Mouse (Mus musculus) heart, adult 2 months (tissue): ENCODE measurements around the gene Pappa. TPM values are rescaled to one million over a fixed set of nuclear protein-coding genes. Genes with fewer than 3 reads are reported as not detected.

Experiments used
- DNase-seq, 2 experiments: peaks; one replicate each; pipeline ENCODE4 v3.0.0; 2021
- H3K27ac ChIP-seq: fragments of 200-600 bp; 2 replicates; pipeline ENCODE4 v1.8.1; 2022
- H3K27me3 ChIP-seq: fragments of 200-500 bp; 2 replicates; pipeline ENCODE4 v1.6.1; 2012; ENCODE audit warnings: mild to moderate bottlenecking, low read length, inconsistent platforms, mixed read lengths; ENCODE audit not compliant: control insufficient read depth, insufficient read depth
- H3K36me3 ChIP-seq: fragments of 200-500 bp; 2 replicates; pipeline ENCODE4 v1.6.1; 2012; ENCODE audit warnings: low read length, inconsistent platforms; ENCODE audit not compliant: control insufficient read depth, insufficient read depth
- H3K4me1 ChIP-seq: fragments of 200-500 bp; 2 replicates; pipeline ENCODE4 v1.6.1; 2011; ENCODE audit warnings: low read length; ENCODE audit not compliant: control insufficient read depth, insufficient read depth
- H3K4me3 ChIP-seq: fragments of 200-600 bp; 2 replicates; pipeline ENCODE4 v1.8.1; 2022
- H3K79me2 ChIP-seq: fragments of 200-500 bp; replicated peaks from 2 replicates; pipeline ENCODE4 v1.6.1; 2012; ENCODE audit warnings: mild to moderate bottlenecking, inconsistent platforms, low read length, moderate library complexity, mixed read lengths; ENCODE audit not compliant: control insufficient read depth, insufficient read depth
- H3K9ac ChIP-seq: fragments of 200-500 bp; 2 replicates; pipeline ENCODE4 v1.6.1; 2012; ENCODE audit warnings: low read depth, mild to moderate bottlenecking, control low read depth, inconsistent platforms, low read length, mixed read lengths
- CTCF ChIP-seq: fragments of 200-600 bp; IDR thresholded peaks from 2 replicates; pipeline ENCODE4 v1.8.1; 2022; ENCODE audit warnings: antibody characterized with exemption, mild to moderate bottlenecking, moderate library complexity
- EP300 ChIP-seq: fragments of 200-500 bp; IDR thresholded peaks from 2 replicates; pipeline ENCODE4 v1.6.1; 2011; ENCODE audit warnings: low read depth, low read length, control low read depth; ENCODE audit not compliant: insufficient read depth
- POLR2A ChIP-seq: fragments of 200-500 bp; IDR thresholded peaks from 2 replicates; pipeline ENCODE4 v1.6.1; 2011; ENCODE audit warnings: mild to moderate bottlenecking, low read depth, low read length, control low read depth; ENCODE audit not compliant: insufficient read depth
- WGBS: fragments of 180-500 bp; shearing (Covaris S2); methylation state at CpG from one replicate; pipeline ENCODE4 v1.1.7; 2018; 5-methylcytosine and 5-hydroxymethylcytosine counted together
- intact Hi-C: fragments of 180-260 bp; cut with DNase I; formaldehyde crosslinking; loops from one replicate; pipeline ENCODE4 v1.15.1; 2025
- polyA plus RNA-seq: library from polyadenylated mRNA; depleted of rRNA; stranded (reverse); fragments of >200 nt; gene quantifications from 2 replicates; pipeline ENCODE4 v1.2.3, GENCODE M21; 2012
- total RNA-seq, 2 experiments: library from RNA; stranded (reverse); gene quantifications; 2 replicates each; pipeline ENCODE4 v1.2.3; 2021

Gene Pappa
- total and polyA plus RNA-seq, 3 experiments: 0.16 to 0.41 (median 0.39) TPM

DNA sequence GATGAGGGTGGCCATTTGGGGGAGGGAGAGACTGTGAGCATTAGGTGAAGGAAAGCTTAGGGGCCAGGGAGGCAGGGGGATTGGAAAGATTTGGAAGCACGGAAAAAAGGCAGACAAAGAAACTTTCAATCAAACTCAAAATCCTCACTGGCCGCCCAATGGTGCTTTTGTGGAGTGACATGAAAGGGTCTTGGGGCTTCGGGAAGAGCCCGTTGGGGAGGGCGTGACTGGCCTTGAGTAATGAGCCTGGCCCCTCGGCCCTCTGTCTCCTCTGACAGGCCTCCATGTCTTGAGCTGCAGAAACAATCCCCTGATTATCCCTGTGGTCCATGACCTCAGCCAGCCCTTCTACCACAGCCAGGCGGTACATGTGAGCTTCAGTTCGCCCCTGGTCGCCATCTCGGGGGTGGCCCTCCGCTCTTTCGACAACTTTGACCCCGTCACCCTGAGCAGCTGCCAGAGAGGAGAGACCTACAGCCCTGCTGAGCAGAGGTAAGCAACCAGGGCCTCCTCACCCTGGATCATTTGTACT, 173.1 kb downstream of the Pappa start:
- H3K27me3 ChIP-seq: no peaks in the 10 kb centered on the region
- 77% methylated on average over 13 of the region's 13 CpGs for WGBS
- no peaks in the 10 kb centered on the region for H3K36me3 ChIP-seq
- no peaks in the 10 kb centered on the region for H3K4me1 ChIP-seq
- no peaks in the 10 kb centered on the region for H3K79me2 ChIP-seq
- no peak overlapping the region for H3K27ac ChIP-seq
- no peak overlapping the region for H3K4me3 ChIP-seq
- no peak for DNase-seq
- no peak overlapping the region for H3K9ac ChIP-seq
- intact Hi-C loops: no loop called here
- TF ChIP-seq POLR2A (no peak), CTCF (no peak), EP300 (no peak)

DNA sequence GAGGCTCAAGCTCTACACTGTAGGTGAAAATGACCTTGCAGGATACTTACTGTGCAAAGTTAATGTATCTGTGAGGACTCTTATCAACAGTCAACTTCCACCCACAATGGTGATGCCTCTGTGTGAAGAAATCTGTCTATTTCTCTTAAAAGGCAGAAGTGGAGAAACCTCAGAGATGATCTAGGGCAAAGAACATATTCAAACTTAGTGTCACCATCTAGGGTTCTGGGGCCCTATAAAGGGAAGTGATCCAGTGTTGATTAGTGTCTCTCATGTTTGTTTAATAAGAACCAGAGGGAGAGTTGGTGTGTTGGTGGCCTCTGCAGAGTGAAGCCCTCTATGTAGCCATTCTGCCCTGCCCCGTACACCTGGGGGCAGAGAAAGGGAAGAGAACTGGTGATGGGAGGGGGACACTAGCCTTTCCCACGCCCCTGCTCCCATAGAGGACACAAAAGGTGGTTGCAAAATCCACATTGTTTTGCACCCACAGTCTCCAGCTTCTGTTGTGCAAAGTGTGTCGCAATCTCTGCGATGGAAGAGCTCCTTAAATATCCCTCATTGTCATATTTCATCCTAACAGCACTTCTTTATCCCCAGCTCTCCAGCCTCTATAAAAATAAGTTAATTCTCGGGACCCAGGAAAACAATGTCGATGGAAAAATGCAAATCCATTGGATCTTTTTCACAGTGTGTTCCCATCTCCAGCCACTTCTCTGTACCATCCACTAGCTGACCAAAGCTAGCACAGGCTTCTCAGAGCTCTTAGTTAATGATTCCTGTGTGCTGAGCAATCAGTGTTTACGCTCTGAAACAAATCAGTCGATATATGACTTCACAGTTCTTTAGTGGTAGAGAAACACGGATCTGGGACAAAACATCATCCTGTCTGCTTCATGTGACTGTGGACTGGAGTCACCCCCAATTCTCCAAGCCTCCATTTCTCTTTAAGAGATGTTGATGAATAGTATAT, 174.5 kb downstream of the Pappa start:
- H3K4me1 ChIP-seq: no peaks in the 10 kb centered on the region
- H3K79me2 ChIP-seq: no peaks in the 10 kb centered on the region
- TF ChIP-seq POLR2A: no peak
- TF ChIP-seq CTCF: no peak
- no peak for TF ChIP-seq EP300
- 82% methylated on average over 9 of the region's 9 CpGs for WGBS
- H3K27me3 ChIP-seq: no peaks in the 10 kb centered on the region
- no peak overlapping the region for H3K9ac ChIP-seq
- H3K4me3 ChIP-seq: no peak overlapping the region
- no peak for DNase-seq
- H3K36me3 ChIP-seq: no peaks in the 10 kb centered on the region
- intact Hi-C loops: no loop called here
- H3K27ac ChIP-seq: no peak overlapping the region

DNA sequence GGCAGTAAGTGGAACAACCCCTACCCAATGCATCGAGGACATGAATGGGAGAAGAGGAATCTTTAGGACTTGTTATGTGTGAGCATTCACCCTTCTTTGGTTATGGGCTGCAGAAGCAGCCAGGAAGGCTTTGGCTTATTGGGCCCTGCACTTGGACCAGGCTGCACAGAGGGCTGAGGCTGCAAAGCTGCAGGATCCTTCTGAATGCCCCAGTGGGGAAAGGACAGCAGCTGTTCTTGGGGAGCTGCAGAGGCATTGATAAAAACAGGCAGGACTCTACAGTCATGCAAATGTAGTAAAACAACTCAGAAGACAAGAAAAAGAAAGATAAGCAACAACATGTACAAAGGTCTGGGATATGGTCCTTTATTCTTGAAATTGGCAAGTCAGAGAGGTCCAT, 175.4 kb downstream of the Pappa start:
- TF ChIP-seq CTCF: no peak
- TF ChIP-seq POLR2A: no peak
- TF ChIP-seq EP300: no peak
- Histone ChIP-seq H3K79me2 (no peaks in the 10 kb centered on the region), H3K36me3 (no peaks in the 10 kb centered on the region), H3K27ac (no peak overlapping the region), H3K4me1 (no peaks in the 10 kb centered on the region), H3K4me3 (no peak overlapping the region), H3K9ac (no peak overlapping the region), H3K27me3 (no peaks in the 10 kb centered on the region)
- intact Hi-C loops: no loop called here
- no peak for DNase-seq
- 77% methylated on average over 1 of the region's 1 CpGs for WGBS

DNA sequence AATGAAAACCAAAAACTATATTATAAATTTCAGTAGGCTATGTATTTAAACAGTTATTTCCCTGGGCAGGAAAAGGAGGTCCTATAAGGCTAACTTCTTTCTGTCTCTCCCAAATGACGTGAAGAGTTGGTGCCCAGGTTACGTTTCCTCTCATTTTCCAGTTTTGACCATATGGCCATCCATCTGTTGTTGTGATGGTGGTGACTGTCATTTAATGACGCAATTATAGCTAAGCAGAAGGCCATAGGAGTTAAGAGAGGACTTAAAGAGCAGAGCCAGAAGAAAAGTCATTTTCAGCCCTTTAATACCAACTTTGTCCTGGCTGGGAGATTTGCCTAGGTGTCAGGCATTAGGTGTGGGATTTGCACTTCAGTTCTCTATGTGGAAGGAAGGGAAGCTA, 176.5 kb downstream of the Pappa start:
- Histone ChIP-seq H3K79me2 (no peaks in the 10 kb centered on the region), H3K36me3 (no peaks in the 10 kb centered on the region), H3K27ac (no peak overlapping the region), H3K4me3 (no peak overlapping the region), H3K9ac (no peak overlapping the region), H3K4me1 (no peaks in the 10 kb centered on the region), H3K27me3 (no peaks in the 10 kb centered on the region)
- intact Hi-C loops: no loop called here
- 87% methylated on average over 3 of the region's 3 CpGs for WGBS
- no peak for DNase-seq
- TF ChIP-seq EP300 (no peak), POLR2A (no peak), CTCF (no peak)

DNA sequence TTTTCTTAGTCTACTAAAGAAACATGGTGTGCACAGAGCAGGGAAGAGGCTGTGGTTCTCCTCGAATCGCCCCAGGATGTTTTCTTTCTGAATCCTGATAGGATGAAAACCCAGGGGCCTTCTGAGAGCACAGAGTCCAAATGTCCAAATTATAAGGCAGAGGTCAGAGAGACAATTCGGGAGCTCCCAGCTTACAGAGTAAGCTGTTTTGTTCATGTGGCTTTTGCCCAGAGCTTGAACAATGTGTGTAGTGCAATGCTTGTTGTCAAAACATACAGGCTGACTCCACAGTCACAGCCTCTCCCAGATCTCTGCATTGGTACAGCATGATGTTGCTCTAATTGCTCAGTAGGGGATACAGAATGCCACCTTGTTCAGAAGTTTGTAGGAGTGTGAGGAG, 178.7 kb downstream of the Pappa start:
- Histone ChIP-seq H3K9ac (no peak overlapping the region), H3K27me3 (no peaks in the 10 kb centered on the region), H3K4me1 (no peaks in the 10 kb centered on the region), H3K4me3 (no peak overlapping the region), H3K36me3 (no peaks in the 10 kb centered on the region), H3K79me2 (no peaks in the 10 kb centered on the region), H3K27ac (no peak overlapping the region)
- 54% methylated on average over 3 of the region's 3 CpGs for WGBS
- intact Hi-C loops: no loop called here
- no peak for TF ChIP-seq CTCF
- no peak for TF ChIP-seq EP300
- TF ChIP-seq POLR2A: no peak
- DNase-seq: no peak

DNA sequence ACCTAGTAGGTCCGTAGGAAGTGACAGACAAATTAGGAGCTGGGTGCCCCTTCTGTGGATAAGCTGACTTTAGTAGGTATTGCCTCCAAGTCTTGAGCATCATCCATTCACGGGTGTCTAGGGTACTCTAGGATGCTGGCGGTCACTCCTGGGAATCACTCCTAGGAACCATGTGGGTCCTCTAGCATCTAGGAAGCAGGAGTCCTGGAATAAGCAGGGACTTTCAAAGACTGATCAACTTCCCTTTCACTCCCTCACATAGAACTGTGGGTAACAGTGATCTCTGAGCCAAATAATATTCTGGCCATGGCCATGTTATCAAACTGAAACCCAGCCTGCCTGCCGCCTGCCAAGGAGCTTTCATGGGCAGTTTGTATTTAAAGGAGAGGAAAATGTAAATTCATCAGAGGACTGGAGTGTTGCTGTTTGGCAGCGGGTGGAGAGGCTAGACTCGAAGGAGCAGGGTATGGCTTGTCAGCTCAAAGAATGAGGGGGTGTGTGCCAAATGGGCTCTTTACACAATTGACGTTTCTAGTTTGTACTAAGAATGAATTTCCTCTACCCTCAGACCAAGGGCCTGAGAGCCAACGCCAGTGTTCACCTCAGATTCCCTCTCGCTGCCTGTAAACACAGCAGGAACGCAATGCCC, 194.0 kb downstream of the Pappa start:
- DNase-seq: peak in 1 of 2 experiments; percentile 16
- WGBS: 43% methylated on average over 10 of the region's 10 CpGs
- Histone ChIP-seq H3K4me1 (peaks cover 1% of the 10 kb centered on the region; the same call in 1 of the 2 replicates), H3K36me3 (no peaks in the 10 kb centered on the region), H3K9ac (no peak overlapping the region), H3K4me3 (no peak overlapping the region), H3K79me2 (no peaks in the 10 kb centered on the region), H3K27ac (no peak overlapping the region), H3K27me3 (no peaks in the 10 kb centered on the region)
- intact Hi-C loops: no loop called here
- TF ChIP-seq POLR2A (no peak), CTCF (no peak), EP300 (no peak)
